Mouse (Mus musculus) heart, adult 2 months (tissue): ENCODE measurements around the gene Bmp6.
A peak's percentile ranks its signal among the peaks of the same experiment; 100 is the strongest.

Experiments
- CTCF ChIP-seq: fragments of 200-600 bp; IDR thresholded peaks from 2 replicates; pipeline ENCODE4 v1.8.1; 2022; ENCODE audit warnings: antibody characterized with exemption, mild to moderate bottlenecking, moderate library complexity
- EP300 ChIP-seq: fragments of 200-500 bp; IDR thresholded peaks from 2 replicates; pipeline ENCODE4 v1.6.1; 2011; ENCODE audit warnings: low read depth, low read length, control low read depth; ENCODE audit not compliant: insufficient read depth

- TF ChIP-seq EP300 (0 out of 2 replicates have a peak, but pooled peaks have one; percentile 21), CTCF (no peak)
Measured at GRCm38 (mm10) chr13:38545460-38545859, 200.6 kb downstream of the Bmp6 start.
